Mouse (Mus musculus) liver, embryonic 18 days (tissue): Measurements from ENCODE around the gene Clspn. TPM values are rescaled to one million over a fixed set of nuclear protein-coding genes. Genes with fewer than 3 reads are reported as not detected.

Experiments
- polyA plus RNA-seq: library from polyadenylated mRNA; depleted of rRNA; stranded (reverse); fragments of >200 nt; gene quantifications from 2 replicates; pipeline ENCODE4 v1.2.3, GENCODE M21; 2012; rRNA removed

Clspn gene
- polyA plus RNA-seq, result 8.6 and 9.4 TPM in 2 replicates

GRCm38 (mm10) chr4:126556809-126557711 lies at the start of gene Clspn:
Clspn (plus strand) TSS chr4:126556935.

DNA sequence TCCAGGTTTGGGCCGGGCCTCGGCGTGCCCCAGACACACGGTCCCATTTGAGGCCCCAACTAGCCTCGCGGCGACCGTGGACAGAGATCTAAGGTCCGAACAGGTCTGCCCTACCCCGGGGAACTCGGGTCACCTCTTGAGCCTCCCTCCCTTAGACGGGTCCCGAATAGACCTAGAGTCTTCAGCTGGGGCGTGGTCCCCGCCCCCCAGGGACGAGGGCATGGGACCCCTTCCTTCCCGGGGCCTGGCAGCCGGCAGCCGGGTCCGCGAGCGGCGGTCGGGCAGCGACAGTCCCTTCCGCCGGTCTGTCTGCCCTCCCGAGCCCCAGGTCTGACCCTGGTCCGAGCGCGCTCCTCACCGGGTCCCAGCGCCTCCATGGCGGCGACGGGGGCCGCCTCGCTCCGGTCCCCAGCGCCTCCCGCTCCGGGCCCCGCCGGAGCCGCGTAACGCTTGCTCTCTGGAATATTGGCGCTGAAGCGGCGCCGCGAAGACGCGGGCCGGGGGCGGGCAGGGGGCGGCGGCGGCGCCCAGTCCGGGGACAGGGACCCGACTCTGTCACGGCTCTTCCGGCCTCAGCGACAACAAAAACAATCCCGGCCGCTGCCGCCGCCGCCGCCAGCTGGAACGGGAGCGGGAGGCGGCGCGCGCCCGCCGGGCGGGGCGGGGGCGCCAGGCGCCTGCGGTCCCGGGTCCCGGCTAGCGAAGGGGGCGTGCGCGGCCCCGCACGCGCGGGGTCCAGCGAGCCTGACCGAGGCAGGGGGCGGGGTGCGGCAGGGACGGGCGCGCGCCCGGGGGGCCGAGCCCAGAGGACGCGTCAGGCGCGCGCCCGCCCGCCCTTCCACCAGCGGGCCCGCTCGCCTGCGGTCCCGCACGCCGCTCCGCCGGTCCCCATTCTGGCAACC lies 23.7 kb upstream of the Clspn start, which contains the start of gene Ago4:
TSS of gene Ago4 (minus strand) at position 646 of the 902 bp plus-strand sequence.

GRCm38 (mm10) chr4:126609606-126610181 lies 53.0 kb downstream of the Clspn start, which contains the start of gene 5730409E04Rik:
5730409E04Rik (plus strand) TSS chr4:126609818.

Other genes with a start within 250 kb of the Clspn start
- 18.9 and 21.8 TPM in 2 replicates for gene Adprhl2, start 235.2 kb upstream of the Clspn start, polyA plus RNA-seq
- gene Tekt2, start 231.2 kb upstream of the Clspn start, polyA plus RNA-seq, result 0.81 and 0.97 TPM in 2 replicates
- gene Ago3, start 127.4 kb upstream of the Clspn start, polyA plus RNA-seq, result 1.3 and 1.4 TPM in 2 replicates
- 3.0 and 3.3 TPM in 2 replicates for gene Ago1, start 88.4 kb upstream of the Clspn start, polyA plus RNA-seq
- gene Ago4, start 23.5 kb upstream of the Clspn start, polyA plus RNA-seq, result 0.42 and 0.44 TPM in 2 replicates
- gene 5730409E04Rik, start 52.9 kb downstream of the Clspn start, polyA plus RNA-seq, result 0.85 and 0.90 TPM in 2 replicates
- gene Psmb2, start 120.7 kb downstream of the Clspn start, polyA plus RNA-seq, result 104 and 108 TPM in 2 replicates
- gene Tfap2e, start 179.3 kb downstream of the Clspn start, polyA plus RNA-seq, result not detected in 2 replicates
- 4.2 and 5.0 TPM in 2 replicates for gene Ncdn, start 196.5 kb downstream of the Clspn start, polyA plus RNA-seq
- 7.1 and 8.0 TPM in 2 replicates for gene AU040320, start 196.6 kb downstream of the Clspn start, polyA plus RNA-seq